Mouse (Mus musculus): Measurements from ENCODE around the gene Patj. TPM values are rescaled to one million over a fixed set of nuclear protein-coding genes. Genes with fewer than 3 reads are reported as not detected.

The Patj gene
- polyA plus RNA-seq, 1 experiment = 22.3 TPM

DNA sequence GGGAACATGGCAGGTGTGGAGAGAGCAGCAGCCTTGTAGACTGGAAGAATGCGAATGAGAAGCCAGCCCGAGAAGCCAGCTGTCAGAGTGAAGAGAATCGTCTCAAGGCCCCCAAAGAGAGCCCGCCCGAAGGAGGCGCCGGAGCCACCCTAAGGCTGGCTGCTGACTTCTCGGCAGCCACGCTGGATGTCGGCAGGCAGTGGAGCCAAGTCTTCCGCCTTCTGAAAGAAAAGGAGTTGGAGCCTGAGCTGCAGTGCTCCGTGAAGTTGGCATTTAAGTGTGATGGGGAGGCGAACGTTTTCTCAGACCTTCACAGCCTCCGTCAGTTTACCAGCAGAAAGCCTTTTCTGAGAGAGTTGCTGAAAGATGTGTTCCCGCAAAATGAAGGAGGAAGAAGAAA lies 338.1 kb downstream of the Patj start:
- Histone ChIP-seq H3K79me2 (ENCODE audit: control insufficient read depth, insufficient read depth) (no peaks in the 10 kb centered on the region), H3K36me3 (ENCODE audit: control insufficient read depth, insufficient read depth) (no peaks in the 10 kb centered on the region), H3K4me3 (no peak overlapping the region), H3ac (ENCODE audit: control insufficient read depth, insufficient read length) (no peak overlapping the region), H3K4me2 (ENCODE audit: low read depth) (no peak overlapping the region), H3K27me3 (ENCODE audit: control insufficient read depth, insufficient read depth, insufficient read length) (no peaks in the 10 kb centered on the region)
- no peak for TF ChIP-seq MYOD1 (IDR thresholded peaks at IDR 0.05; ENCODE audit: control insufficient read depth in 1 of 3, insufficient read length in 2 of 3, low read depth in 2 of 3)

DNA sequence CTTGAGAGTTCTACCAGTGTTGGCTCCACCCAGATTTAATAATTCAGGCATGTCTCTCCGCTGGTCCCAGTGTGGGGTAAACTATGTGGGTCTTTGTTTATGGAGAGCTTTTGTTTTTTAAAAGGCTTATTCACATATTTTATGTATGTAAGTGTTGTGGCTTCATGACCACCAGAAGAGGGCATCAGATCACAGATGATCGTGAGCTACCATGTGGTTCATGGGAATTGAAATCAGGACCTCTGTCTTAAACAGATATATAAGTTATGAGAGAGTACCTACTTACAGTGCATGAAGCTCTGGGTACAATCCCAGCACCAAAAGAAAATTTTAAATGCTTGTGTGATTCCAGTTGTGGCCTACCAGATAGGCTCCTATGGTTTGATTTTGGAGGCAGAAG lies 344.2 kb downstream of the Patj start:
- H3K79me2 ChIP-seq (ENCODE audit: control insufficient read depth, insufficient read depth) = no peaks in the 10 kb centered on the region
- H3K4me2 ChIP-seq (ENCODE audit: low read depth) = no peak overlapping the region
- H3K27me3 ChIP-seq (ENCODE audit: control insufficient read depth, insufficient read depth, insufficient read length) = no peaks in the 10 kb centered on the region
- no peak overlapping the region for H3K4me3 ChIP-seq
- no peak overlapping the region for H3ac ChIP-seq (ENCODE audit: control insufficient read depth, insufficient read length)
- H3K36me3 ChIP-seq (ENCODE audit: control insufficient read depth, insufficient read depth) = no peaks in the 10 kb centered on the region
- TF ChIP-seq CEBPB (IDR thresholded peaks at IDR 0.05; ENCODE audit: insufficient read depth, poor library complexity, severe bottlenecking) (no peak), SRF (IDR thresholded peaks at IDR 0.05; ENCODE audit: control insufficient read depth, insufficient read length, low read depth) (no peak), POLR2A (IDR thresholded peaks at IDR 0.05; ENCODE audit: insufficient read length, low read depth) (no peak), POLR2AphosphoS2 (IDR thresholded peaks at IDR 0.05; ENCODE audit: insufficient read length, low read depth) (no peak), MYOD1 (IDR thresholded peaks at IDR 0.05; ENCODE audit: control insufficient read depth in 1 of 3, insufficient read length in 2 of 3, low read depth in 2 of 3) (no peak)

GRCm38 (mm10) chr4:98743209-98743905 lies 347.8 kb downstream of the Patj start:
- no peak overlapping the region for H3K4me2 ChIP-seq (ENCODE audit: low read depth)

GRCm38 (mm10) chr4:98743906-98744210 lies 348.3 kb downstream of the Patj start:
- Histone ChIP-seq H3K4me2 (ENCODE audit: low read depth) (no peak overlapping the region), H3K79me2 (ENCODE audit: control insufficient read depth, insufficient read depth) (no peaks in the 10 kb centered on the region), H3K36me3 (ENCODE audit: control insufficient read depth, insufficient read depth) (no peaks in the 10 kb centered on the region), H3ac (ENCODE audit: control insufficient read depth, insufficient read length) (no peak overlapping the region), H3K27me3 (ENCODE audit: control insufficient read depth, insufficient read depth, insufficient read length) (no peaks in the 10 kb centered on the region), H3K4me3 (no peak overlapping the region)
- TF ChIP-seq TCF12 (IDR thresholded peaks at IDR 0.05; ENCODE audit: insufficient read depth, poor library complexity, severe bottlenecking) (no peak), MYOD1 (IDR thresholded peaks at IDR 0.05; ENCODE audit: control insufficient read depth in 1 of 3, insufficient read length in 2 of 3, low read depth in 2 of 3) (no peak), POLR2A (IDR thresholded peaks at IDR 0.05; ENCODE audit: insufficient read length, low read depth) (no peak), MYOG (IDR thresholded peaks at IDR 0.05; ENCODE audit: control insufficient read depth in 1 of 3, insufficient read depth in 1 of 3, insufficient read length in 2 of 3, low read depth in 2 of 3) (no peak), SRF (IDR thresholded peaks at IDR 0.05; ENCODE audit: control insufficient read depth, insufficient read length, low read depth) (no peak), REST (IDR thresholded peaks at IDR 0.05; ENCODE audit: insufficient read depth, insufficient read length) (no peak), USF1 (IDR thresholded peaks at IDR 0.05; ENCODE audit: low read depth) (no peak), MAX (IDR thresholded peaks at IDR 0.05; ENCODE audit: low read depth) (no peak), CEBPB (IDR thresholded peaks at IDR 0.05; ENCODE audit: insufficient read depth, poor library complexity, severe bottlenecking) (no peak), TCF3 (IDR thresholded peaks at IDR 0.05; ENCODE audit: insufficient read length, low read depth) (no peak), POLR2AphosphoS2 (IDR thresholded peaks at IDR 0.05; ENCODE audit: insufficient read length, low read depth) (no peak), E2F4 (IDR thresholded peaks at IDR 0.05; ENCODE audit: insufficient read depth) (no peak)

More at GRCm38 (mm10) chr4:98743209-98743905, 347.8 kb downstream of the Patj start:
- H3K79me2 ChIP-seq (ENCODE audit: control insufficient read depth, insufficient read depth) = no peaks in the 10 kb centered on the region
- no peaks in the 10 kb centered on the region for H3K36me3 ChIP-seq (ENCODE audit: control insufficient read depth, insufficient read depth)
- H3ac ChIP-seq (ENCODE audit: control insufficient read depth, insufficient read length) = no peak overlapping the region
- TF ChIP-seq POLR2A (IDR thresholded peaks at IDR 0.05; ENCODE audit: insufficient read length, low read depth) = no peak
- TF ChIP-seq SRF (IDR thresholded peaks at IDR 0.05; ENCODE audit: control insufficient read depth, insufficient read length, low read depth) = no peak
- TF ChIP-seq CEBPB (IDR thresholded peaks at IDR 0.05; ENCODE audit: insufficient read depth, poor library complexity, severe bottlenecking) = no peak
- TF ChIP-seq TCF3 (IDR thresholded peaks at IDR 0.05; ENCODE audit: insufficient read length, low read depth) = no peak
- TF ChIP-seq TCF12 (IDR thresholded peaks at IDR 0.05; ENCODE audit: insufficient read depth, poor library complexity, severe bottlenecking) = no peak
- TF ChIP-seq MYOG (IDR thresholded peaks at IDR 0.05; ENCODE audit: control insufficient read depth in 1 of 3, insufficient read depth in 1 of 3, insufficient read length in 2 of 3, low read depth in 2 of 3) = no peak
- TF ChIP-seq REST (IDR thresholded peaks at IDR 0.05; ENCODE audit: insufficient read depth, insufficient read length) = no peak
- H3K27me3 ChIP-seq (ENCODE audit: control insufficient read depth, insufficient read depth, insufficient read length) = no peaks in the 10 kb centered on the region
- H3K4me3 ChIP-seq = no peak overlapping the region

DNA sequence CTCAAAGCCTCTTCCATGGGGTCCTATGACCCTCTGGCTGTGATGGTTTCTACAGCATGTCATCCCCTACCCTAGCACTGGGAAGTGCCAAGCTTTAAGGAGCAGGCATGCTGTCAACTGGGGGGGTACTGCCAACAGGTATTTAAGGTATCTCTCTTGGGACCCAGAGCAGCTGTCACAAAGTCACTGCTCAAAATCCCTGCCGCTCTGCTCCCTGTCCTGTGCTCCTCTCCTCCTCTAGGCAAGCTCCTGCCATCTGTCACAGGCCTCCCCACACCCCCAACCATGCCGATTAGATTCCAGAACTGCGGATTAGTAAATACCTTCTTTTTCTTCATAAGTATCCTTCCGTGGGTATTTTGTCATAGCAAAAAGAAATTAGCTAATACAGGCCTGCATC lies 358.9 kb downstream of the Patj start:
- no peaks in the 10 kb centered on the region for H3K36me3 ChIP-seq (ENCODE audit: control insufficient read depth, insufficient read depth)
- no peak overlapping the region for H3K4me3 ChIP-seq
- H3K27me3 ChIP-seq (ENCODE audit: control insufficient read depth, insufficient read depth, insufficient read length) = no peaks in the 10 kb centered on the region
- H3ac ChIP-seq (ENCODE audit: control insufficient read depth, insufficient read length) = no peak overlapping the region
- no peaks in the 10 kb centered on the region for H3K79me2 ChIP-seq (ENCODE audit: control insufficient read depth, insufficient read depth)
- TF ChIP-seq SRF (IDR thresholded peaks at IDR 0.05; ENCODE audit: control insufficient read depth, insufficient read length, low read depth) (no peak), MAX (IDR thresholded peaks at IDR 0.05; ENCODE audit: low read depth) (no peak), CEBPB (IDR thresholded peaks at IDR 0.05; ENCODE audit: insufficient read depth, poor library complexity, severe bottlenecking) (no peak), POLR2A (IDR thresholded peaks at IDR 0.05; ENCODE audit: insufficient read length, low read depth) (no peak), MYOG (IDR thresholded peaks at IDR 0.05; ENCODE audit: control insufficient read depth in 1 of 3, insufficient read depth in 1 of 3, insufficient read length in 2 of 3, low read depth in 2 of 3) (no peak), USF1 (IDR thresholded peaks at IDR 0.05; ENCODE audit: low read depth) (no peak), TCF12 (IDR thresholded peaks at IDR 0.05; ENCODE audit: insufficient read depth, poor library complexity, severe bottlenecking) (no peak), REST (IDR thresholded peaks at IDR 0.05; ENCODE audit: insufficient read depth, insufficient read length) (no peak), E2F4 (IDR thresholded peaks at IDR 0.05; ENCODE audit: insufficient read depth) (no peak), POLR2AphosphoS2 (IDR thresholded peaks at IDR 0.05; ENCODE audit: insufficient read length, low read depth) (no peak), TCF3 (IDR thresholded peaks at IDR 0.05; ENCODE audit: insufficient read length, low read depth) (no peak), MYOD1 (IDR thresholded peaks at IDR 0.05; ENCODE audit: control insufficient read depth in 1 of 3, insufficient read length in 2 of 3, low read depth in 2 of 3) (no peak)
- no peak overlapping the region for H3K4me2 ChIP-seq (ENCODE audit: low read depth)
